Mouse (Mus musculus) gastrocnemius, postnatal 14 days (tissue): ENCODE data around the gene Tbx6. TPM values are rescaled to one million over a fixed set of nuclear protein-coding genes. Genes with fewer than 3 reads are reported as not detected.
A peak's percentile ranks its signal among the peaks of the same experiment; 100 is the strongest.

Source experiments
- DNase-seq: peaks from one replicate; pipeline ENCODE4 v3.0.0; 2021; ENCODE audit warnings: mixed read lengths
- intact Hi-C: fragments of 180-260 bp; cut with DNase I; formaldehyde crosslinking; loops from one replicate; pipeline ENCODE4 v1.15.1; 2025; ENCODE audit warnings: low total_unique reads
- total RNA-seq, 2 experiments: library from RNA; stranded (reverse); gene quantifications; 2 replicates each; pipeline ENCODE4 v1.2.3; 2021

Tbx6 gene
- total RNA-seq, 2 experiments from 2014 or later: 0.31 to 0.55 TPM

- peak; percentile 99 for DNase-seq
- intact Hi-C loops: no loop called here
Observed at GRCm38 (mm10) chr7:126791851-126792720, 10.8 kb downstream of the Tbx6 start, which contains the start of gene Ppp4c. TSS of gene Ppp4c (minus strand) at chr7:126792496.

GRCm38 (mm10) chr7:126792721-126793443 is 11.6 kb downstream of the Tbx6 start:
- DNase-seq: no peak
- intact Hi-C loops: no loop called here

- intact Hi-C loops: no loop called here
- DNase-seq: no peak
Observed at GRCm38 (mm10) chr7:126793456-126794270, 12.4 kb downstream of the Tbx6 start.

- DNase-seq: no peak
- intact Hi-C loops: no loop called here
Observed at GRCm38 (mm10) chr7:126794271-126794605, 13.0 kb downstream of the Tbx6 start.

- DNase-seq: no peak
- intact Hi-C loops: no loop called here
Observed at GRCm38 (mm10) chr7:126795387-126796317, 14.4 kb downstream of the Tbx6 start.

- DNase-seq: no peak
- intact Hi-C loops: no loop called here
Observed at GRCm38 (mm10) chr7:126796350-126796932, 15.2 kb downstream of the Tbx6 start.

GRCm38 (mm10) chr7:126797411-126798126 is 16.3 kb downstream of the Tbx6 start, which contains the start of gene Fam57b:
TSS of gene Fam57b (plus strand) at chr7:126797668.
- intact Hi-C loops: no loop called here
- no peak for DNase-seq

GRCm38 (mm10) chr7:126798127-126799049 is 17.1 kb downstream of the Tbx6 start:
- DNase-seq: no peak
- intact Hi-C loops: no loop called here

GRCm38 (mm10) chr7:126799050-126799467 is 17.8 kb downstream of the Tbx6 start:
- peak; percentile 97 for DNase-seq
- intact Hi-C loops: no loop called here

GRCm38 (mm10) chr7:126799468-126800268 is 18.4 kb downstream of the Tbx6 start:
- intact Hi-C loops: no loop called here
- DNase-seq: peak; percentile 82

- no peak for DNase-seq
- intact Hi-C loops: no loop called here
Observed at GRCm38 (mm10) chr7:126800269-126801056, 19.2 kb downstream of the Tbx6 start.

GRCm38 (mm10) chr7:126801057-126801422 is 19.8 kb downstream of the Tbx6 start:
- intact Hi-C loops: no loop called here
- no peak for DNase-seq

GRCm38 (mm10) chr7:126802134-126802889 is 21.0 kb downstream of the Tbx6 start:
- intact Hi-C loops: no loop called here
- DNase-seq: peak; percentile 68

- DNase-seq: no peak
- intact Hi-C loops: no loop called here
Observed at GRCm38 (mm10) chr7:126803181-126803580, 21.9 kb downstream of the Tbx6 start.

GRCm38 (mm10) chr7:126803751-126804150 is 22.5 kb downstream of the Tbx6 start:
- intact Hi-C loops: no loop called here
- no peak for DNase-seq
